Mouse (Mus musculus) heart, adult 11 months (tissue): ENCODE measurements around the gene Amhr2.
A peak's percentile ranks its signal among the peaks of the same experiment; 100 is the strongest.

Experiments
- DNase-seq: peaks from one replicate; pipeline ENCODE4 v3.0.0; 2022

Amhr2 gene

DNA sequence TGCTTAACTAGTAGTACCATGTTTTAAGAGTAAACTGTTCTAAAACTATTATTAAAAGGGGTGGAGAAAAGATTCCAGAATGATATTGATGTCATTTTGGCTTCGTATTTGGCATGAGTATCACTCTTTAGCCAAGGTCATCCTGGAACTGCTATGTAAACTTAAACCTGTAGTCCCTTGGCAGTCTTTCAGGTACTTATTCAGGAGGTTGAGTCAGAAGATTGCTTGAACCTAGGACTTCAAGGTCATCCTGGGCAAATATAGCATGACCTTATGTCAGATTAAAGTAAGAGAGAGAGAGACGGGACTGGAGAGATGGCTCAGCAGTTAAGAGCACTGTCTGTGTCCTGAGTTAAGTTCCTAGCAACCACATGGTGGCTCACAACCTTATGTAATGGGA, 20.5 kb upstream of the Amhr2 start:
- no peak for DNase-seq

DNA sequence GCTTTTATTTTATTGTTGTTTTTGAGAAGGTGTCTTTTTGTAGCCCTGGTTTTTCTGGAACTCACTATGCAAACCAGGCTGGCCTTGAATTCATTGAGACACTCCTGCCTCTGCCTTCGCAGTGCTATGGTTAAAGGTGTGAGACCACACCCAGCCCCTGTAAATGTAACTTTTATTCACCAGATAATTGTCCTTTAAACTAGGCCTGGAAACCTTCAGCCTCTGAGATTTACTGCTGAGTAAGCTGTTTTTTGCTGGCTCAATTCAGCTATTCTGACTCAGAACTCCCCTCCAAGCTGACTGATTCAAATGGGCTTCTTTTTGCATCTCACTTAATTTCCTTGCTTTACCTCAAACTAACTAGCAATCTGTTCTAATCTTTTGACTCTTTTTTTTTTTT, 18.2 kb upstream of the Amhr2 start:
- DNase-seq = peak; percentile 27

DNA sequence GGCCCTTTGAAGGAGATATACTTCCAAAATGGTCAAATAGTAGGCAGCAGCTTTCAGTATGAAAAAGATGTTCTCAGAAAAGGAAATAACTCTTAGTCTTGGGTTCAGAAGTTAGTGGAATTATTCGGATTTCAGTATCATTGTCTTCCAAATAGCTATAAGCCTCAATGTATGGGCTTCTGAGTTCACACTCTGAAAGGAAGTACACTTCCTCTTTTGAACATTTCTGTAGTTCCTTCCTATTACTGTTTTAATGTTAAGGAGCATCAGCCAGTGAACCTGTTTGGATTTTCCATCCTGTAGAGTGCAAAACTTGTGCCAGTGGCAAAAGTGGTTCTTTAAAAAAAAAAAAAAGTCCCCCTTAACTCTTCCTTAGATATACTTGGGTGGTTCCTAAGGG, 13.1 kb upstream of the Amhr2 start:
- DNase-seq = peak; percentile 33

DNA sequence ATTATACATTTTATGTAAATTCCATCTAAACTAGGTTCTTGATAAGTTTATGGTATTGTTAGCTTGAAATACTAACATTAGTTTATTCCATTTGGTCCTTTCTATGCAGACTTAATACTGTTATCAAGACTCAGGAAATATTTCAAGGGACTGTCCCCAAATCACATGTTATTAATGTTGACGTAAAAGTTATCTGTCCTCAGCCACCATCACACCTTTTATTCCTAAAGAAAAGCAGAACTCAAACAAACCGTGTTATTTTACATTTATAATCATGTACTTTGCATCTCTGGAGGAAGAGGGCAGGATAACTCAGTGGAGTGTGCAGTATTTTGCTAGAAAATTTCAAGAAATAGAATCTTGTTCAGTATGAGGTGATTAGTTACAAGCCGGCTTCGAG, 12.0 kb upstream of the Amhr2 start:
- DNase-seq = no peak

DNA sequence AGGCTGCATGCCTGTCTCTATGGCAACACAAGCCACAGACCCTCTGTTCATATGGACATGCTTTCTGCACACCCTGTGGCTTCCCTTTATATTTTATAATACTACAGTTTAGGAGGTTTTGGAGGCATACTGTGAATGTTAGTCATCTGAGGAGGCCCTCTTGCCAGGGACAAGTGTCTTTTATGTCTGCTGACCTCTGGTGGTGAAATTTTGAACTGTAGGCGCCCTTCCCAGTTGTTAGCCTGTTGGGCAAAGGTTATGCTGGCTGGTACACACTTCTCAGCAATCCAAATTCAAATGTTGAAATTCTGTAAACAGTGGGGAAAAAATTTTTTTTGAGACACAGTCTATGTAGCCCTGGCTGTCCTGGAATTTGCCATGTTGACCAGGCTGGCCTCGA, 2.7 kb upstream of the Amhr2 start:
- peak; percentile 95 for DNase-seq

DNA sequence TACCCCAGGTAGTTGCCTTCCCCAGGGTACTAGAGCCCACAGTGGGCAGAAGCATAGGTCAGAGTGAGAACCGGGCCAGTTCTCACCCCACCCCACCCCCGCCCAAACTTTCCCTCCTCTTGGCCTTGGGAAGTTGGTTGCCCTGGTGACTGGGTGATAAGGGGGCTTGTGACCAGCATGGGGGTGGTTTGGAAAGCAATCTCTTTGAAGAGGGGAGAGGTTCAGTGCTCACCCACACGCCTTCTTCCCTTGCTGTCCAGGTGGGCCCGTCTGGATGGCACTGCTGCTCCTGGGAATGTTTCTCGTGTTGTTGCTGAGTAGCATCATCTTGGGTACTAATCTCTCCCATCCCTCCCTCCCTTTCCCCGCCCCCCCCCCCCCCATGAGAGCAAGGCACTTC, 1.3 kb downstream of the Amhr2 start:
- no peak for DNase-seq

DNA sequence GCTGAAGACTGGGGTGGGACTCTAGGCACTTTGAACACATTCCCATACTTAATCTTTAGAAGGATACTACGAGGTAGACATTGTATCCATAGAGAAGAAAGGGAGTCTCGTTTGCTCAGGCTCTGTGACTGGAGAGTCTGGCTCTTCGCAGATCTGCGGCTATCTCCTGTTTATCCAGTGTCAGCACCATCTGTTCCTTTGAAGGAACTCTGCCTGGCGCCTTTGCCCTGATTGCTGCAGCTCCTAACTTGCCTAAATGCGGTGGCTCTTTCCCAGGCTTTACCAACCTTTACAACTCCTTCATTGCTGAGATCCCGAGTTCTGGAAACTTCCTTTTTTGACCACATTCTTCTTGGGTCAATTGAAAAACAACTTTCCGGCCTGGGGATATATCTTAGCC, 4.2 kb downstream of the Amhr2 start:
- peak; percentile 55 for DNase-seq

DNA sequence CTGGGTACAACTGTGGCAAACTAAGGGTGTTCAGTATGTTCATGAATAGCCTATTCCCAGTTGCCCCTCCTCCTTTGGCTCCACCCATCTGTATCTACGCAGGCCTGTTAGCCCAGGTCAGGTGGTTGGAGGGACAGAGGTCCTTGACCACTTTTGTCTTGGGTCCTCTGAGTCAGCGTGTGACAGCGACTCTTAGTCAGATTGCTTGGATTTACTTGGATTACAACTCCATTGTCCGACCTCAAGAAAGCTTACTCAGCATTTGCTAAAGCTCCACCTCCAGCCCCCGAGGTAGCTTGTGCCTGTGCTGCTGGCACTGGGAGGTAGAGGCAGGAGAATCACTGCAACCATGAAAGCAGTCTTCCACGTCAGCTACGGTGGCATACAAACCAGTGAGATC, 5.8 kb downstream of the Amhr2 start:
- DNase-seq = peak; percentile 90

DNA sequence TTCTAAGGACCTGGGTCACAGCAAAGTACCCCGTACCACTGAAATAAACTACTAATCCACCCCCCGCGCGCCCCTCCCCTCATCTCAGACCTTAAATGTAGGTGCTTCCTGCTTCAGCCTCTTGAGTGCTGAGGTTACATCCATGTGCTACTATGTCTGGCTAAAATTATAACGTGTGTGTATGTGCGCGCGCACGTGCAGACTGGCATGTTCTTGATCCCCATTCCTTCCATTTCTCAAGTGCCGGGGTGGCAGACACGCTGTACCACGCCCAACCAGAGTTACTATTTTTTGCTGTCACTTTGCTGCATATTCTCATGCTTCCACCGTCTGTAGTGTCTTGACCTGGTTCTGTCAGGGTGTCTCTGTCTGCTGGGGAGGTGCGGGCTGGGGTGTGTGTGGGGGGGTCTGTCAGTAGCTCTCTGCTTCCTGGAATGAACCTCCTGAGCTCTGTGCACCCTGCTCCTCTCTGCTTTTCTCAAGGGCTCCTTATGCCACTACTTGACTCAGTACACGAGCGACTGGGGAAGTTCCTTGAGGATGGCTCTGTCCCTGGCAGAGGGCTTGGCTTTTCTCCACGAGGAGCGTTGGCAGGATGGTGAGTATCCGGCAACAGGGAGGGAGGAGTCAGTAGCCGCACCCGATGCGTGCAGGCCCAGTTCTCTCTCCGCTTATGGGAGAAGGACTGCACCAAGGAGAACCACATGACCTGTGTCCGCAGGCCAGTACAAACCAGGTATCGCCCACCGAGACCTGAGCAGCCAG, 6.7 kb downstream of the Amhr2 start:
- DNase-seq = peak; percentile 90

DNA sequence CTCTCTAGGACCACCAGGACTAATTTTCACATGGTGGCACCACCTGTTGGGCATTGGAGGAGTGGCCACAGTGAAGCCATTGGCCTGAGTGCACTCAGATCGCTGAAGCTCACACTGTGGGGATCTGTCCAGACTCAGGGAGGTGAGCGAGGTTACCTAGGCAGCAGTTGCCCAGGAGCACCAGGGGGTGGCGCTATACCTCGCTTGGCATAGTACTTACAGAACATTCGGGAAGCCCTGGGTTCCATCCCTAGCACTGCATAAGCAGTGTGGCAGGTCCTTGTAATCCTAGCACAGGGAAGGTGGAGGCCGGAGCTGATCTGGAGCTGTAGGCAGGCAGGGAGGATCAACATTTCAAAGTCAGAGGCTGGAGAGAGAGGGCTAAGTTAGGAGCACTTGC, 10.8 kb downstream of the Amhr2 start:
- peak; percentile 91 for DNase-seq

DNA sequence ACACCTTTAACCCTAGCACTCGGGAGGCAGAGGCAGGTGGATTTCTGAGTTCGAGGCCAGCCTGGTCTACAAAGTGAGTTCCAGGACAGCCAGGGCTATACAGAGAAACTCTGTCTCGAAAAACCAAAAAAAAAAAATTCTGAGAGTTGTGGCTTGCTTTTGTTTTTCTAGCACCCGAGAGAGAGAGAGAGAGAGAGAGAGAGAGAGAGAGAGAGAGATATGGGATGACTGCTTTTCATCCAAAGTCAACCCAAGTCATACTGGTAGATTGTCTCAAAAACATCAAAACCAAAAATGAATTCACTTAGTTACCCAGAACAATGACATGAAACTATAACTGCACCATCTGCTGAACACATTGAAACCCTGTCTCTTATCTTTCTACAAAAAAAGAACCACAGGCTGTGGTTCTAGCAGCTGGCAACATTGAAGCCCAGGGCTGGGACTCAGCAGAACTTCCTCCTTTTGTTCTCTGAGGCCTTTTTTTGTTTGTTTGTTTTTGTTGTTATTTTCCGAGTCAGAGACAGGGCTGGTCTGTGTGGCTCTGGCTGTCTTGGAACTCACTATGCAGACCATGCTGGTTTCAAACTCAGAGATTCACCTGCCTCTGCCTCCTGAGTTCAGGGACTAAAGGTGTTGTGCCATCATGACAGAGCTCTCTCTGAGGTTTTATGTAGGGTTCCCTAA, 13.0 kb downstream of the Amhr2 start:
- peak; percentile 97 for DNase-seq

DNA sequence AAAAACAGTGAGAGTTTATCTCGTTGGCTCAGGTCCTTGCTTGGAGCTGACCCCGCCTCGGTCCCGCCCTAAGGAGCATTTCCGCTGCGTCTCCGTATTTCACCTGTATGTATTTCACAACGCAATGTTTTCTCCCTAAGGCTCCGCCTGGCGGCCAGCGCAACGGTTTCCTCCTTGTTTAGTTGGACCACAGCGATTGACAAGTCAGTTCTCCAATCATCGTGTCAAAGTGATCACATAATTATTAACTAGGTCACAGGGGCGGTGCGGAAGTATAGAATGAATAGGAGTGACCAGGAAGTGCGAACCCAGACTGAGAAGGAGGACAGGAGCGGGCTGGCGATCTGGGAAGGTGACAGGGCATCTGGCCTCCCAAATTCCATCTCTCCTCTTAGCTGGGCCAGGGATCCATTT, 13.7 kb downstream of the Amhr2 start, which contains the start of gene Prr13:
TSS of gene Prr13 (plus strand) at position 125 of the 414 bp plus-strand sequence.
- peak; percentile 99 for DNase-seq

DNA sequence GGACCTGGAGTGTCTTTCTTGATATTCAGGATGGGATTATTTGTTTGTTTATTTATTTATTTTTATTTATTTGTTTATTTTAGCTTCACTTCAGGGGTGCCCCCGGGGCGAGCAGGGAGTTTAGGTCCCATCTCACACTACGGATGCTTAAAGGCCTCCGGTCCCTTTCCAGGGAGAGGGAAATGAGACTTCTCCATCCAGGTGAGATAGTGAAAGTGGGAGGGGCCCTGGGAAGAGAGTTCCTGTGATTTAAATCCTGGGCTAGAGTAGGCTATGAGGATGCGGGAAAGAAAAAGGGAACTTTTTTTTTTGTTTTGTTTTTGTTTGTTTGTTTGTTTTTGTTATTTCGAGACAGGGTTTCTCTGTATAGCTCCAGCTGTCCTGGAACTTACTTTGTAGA, 14.2 kb downstream of the Amhr2 start:
- DNase-seq = peak; percentile 93

DNA sequence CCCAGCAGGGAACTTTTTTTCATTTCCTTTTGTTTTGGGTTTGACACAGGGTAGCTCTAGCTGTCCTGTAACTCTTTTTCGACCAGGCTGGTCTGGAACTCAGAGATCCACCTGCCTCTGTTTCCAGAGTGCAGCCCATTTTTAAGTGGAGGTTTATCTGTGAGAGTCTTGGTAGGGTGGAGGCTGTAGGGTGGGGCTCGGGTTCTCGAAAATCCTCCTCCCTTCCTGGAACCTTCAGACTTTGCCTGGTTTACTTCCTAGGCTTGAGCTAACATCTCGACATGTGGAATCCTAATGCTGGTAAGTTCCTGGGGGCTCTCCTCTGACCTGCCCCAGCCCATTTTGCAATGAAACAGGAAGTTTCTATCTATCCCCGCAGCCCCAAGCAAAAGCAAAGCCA, 14.7 kb downstream of the Amhr2 start:
- DNase-seq = peak; percentile 87

DNA sequence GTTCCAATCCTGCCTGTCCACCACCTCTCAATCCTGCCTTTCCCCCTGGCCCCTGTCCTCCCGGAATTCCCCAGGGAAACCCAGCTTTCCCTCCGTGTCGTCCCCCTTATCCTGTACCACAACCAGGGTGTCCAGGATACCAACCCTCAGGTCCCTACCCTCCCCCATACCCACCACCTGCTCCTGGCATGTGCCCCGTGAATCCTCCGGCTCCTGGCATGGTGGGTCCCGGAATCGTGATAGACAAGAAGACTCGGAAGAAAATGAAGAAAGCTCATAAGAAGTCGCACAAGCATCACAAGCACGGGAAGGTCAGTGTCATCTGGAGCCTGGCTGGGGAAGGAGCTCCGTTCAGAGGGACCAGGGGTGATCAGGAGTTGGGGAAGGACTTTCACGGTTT, 15.2 kb downstream of the Amhr2 start:
- DNase-seq = peak; percentile 95

DNA sequence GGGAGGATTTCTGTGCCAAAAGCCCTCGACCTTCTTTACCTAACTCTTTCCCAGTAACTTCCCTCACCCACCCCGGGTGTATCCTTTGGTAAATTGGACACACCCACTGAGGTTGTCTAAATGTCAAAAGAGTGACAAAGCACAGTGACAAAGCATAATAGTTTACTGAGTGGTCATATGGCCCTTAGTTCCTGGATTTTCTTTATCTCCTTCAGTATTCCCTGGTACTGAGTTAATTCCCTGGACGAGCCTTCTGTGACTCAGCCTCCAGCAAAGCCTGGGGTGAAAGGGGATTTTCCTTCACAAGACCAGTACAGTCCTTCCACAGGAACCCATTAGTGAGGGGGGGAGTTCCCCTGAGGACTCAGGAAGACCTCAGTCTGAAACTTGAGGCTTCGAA, 15.8 kb downstream of the Amhr2 start:
- peak; percentile 93 for DNase-seq

DNA sequence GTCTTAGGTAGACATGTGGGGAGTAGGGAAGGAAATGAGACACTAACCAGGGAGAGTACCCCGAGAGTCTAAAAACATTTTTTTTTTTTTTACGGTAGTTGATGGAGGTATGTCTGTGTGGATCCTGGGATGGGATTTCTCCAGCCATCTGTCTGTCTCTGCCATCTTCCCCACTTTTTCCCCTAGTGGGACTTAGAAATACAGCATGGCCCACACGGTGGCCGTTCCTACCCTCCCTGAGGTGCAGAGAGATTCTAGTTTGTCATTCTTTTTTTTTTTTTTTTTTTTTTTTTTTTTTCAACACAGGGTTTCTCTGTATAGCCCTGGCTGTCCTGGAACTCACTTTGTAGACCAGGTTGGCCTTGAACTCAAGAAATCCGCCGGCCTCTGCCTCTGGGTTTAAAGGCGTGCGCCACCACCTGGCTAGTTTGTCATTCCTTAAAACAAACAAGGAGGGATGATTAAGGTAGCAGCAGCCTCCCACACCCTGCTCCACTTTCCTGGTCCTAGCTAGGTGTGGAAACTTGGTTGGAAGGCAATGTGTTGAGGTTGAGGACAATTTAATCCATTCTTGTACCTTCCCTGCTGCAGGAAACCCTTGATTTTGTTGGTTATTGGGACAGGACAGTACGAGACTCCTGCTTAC, 16.4 kb downstream of the Amhr2 start:
- DNase-seq = peak; percentile 55

DNA sequence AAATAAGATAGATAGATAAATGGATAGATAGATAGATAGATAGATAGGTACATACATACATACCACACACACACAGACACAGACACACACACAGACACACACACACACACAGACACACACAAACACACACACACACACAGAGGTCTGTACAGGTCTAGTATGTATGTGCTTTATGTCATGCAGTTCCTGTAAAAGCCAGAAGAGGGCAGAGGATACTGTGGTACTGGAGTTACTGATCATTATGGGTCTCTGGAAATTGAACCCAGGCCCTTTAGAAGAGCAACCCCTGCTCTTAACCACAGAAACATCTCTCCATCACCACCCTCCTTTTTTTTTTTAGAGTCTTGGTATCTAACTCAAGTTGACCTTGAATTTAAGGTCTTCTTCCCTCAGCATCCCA, 18.5 kb downstream of the Amhr2 start:
- DNase-seq = peak; percentile 59

DNA sequence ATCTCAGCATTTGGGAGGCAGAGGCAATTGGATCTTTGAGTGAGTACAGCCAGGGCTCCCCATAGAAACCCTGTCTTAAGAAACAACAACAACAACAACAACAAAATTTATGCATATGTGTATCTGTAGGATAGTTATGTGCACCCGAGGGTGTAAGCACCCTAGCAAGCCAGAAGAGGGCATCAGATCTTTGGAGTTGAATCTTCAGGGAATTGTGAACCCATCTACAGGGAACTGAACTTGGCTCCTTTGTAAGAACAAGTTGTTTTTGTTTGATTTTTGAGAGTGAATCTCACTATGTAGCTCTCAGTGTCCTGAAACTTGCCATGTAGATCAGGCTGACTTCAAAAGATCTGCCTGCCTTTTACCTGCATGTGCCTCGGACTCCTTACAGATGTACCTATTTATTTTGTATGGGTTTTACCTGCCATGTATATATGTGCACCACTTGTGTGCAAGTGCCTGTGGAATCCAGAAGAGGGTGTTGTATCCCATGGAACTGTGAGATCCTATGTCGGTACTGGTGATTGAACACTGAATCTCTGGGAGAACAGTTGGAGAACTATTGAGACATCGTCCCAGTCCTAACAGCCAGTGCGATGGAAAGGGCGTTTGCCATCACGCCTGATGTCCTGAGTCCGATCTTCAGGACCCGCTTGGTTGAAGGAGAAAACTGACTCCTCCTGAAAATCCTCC, 23.7 kb downstream of the Amhr2 start:
- DNase-seq = peak; percentile 86

DNA sequence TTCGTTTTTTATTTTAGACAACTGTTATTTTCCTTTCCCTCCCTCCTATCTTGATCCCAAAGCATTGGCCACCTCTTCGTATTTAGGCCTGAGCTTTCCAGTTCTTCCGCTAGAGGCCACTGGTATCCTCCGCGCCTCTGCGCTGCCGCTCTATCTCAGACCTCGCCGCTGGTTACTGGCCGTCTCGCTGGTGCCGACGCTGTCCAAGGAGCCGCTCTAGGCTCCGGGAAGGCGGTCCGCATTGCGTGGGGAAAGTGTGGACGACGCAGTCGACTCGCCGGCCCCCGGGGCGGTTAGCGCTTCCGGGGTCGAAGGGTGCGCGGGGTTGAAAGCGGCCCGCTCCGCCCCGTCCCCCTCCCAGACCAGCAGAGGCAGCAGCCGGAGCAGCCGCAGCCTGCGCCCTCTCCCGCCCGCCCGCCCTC, 25.0 kb downstream of the Amhr2 start, which contains the start of gene Pcbp2:
TSS of gene Pcbp2 (plus strand) at position 357 of the 422 bp plus-strand sequence.
- peak; percentile 100 for DNase-seq

DNA sequence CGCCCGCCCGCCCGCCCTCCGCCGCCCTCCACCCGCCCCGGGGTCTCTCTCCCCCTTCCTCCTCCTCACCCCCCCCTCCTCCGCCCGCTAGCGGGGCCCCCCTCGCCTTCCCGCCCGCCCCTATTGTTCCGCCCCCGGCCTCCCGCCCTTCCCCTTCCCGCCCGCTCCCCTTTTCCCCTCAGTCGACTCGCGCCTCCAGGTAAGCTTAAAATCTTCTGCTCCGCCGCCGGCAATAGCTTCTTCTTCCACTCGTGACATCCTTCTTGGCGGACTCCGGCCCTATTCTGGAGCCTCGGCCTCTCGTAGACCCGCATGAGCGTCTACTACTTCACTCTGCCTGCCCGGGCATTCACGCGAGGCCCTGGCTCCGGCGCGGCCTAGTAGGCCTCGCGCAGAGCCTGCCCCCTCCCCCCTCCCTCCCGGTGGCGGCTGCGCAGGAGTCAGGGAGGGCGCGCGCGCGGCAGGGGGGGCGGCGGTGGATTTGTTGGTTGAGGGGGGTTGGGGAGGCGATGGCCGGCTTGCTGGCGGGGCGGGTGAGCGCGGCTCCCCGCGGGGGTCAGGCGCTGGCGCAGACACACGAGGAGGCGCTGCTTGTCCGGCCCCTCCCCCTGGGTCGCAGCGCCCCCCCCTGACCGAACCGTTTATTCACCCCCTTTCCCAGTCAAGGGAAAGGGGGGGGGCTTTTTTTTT, 25.6 kb downstream of the Amhr2 start:
- peak; percentile 99 for DNase-seq

DNA sequence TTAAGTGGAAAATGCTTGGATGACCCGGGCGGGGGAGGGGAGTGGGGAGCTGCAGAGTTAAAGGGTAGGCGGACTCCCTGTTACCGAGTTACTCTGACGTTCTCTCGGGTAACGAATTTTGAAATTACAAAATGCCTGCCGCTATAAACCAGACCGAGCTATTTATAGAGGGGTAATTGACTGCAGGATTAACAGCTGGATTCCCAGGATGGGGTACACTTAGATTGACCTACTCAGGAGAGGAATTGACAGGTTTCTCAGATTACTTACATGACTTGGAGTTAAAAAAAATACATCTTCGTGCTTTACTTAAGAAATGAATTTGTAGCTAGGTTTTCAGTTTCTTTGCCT, 26.1 kb downstream of the Amhr2 start:
- no peak for DNase-seq

DNA sequence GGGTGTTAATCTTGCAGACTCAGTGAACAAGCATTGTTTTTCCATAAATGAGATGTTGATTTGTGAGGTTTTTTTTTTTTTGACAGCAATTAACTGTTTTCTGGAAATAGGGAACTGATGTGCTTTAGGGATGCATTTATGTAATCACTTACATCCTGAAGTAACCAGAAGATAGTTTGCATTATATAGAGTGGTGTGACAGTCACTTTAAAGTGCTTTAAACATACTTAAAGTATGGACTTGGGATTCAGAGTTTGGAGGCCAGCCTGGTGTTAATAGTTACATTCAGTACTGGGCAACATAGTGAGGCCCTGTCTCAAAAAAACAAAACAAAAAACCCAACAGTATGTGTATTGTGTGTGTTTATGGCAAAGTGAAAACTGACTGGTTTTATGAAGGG, 26.6 kb downstream of the Amhr2 start:
- peak; percentile 4 for DNase-seq
